Mouse (Mus musculus): ENCODE data around the gene Cdh24. TPM values are rescaled to one million over a fixed set of nuclear protein-coding genes. Genes with fewer than 3 reads are reported as not detected.
A peak's percentile ranks its signal among the peaks of the same experiment; 100 is the strongest.

Gene Cdh24
- total RNA-seq (2018; cell fraction: chromatin; rRNA removed): 1 to 10 TPM in 24 of 26 experiments, under 1 TPM in 2; 0.59 to 4.1 (median 2.1) TPM
- under 1 TPM in 20 of 26 experiments, not detected in 6; 0.03 to 0.22 (median 0.09) TPM for total RNA-seq (2018; cell fraction: cytosol; rRNA removed)
- total RNA-seq (2018; cell fraction: nucleus; rRNA removed): 1 to 10 TPM; 1.1 to 3.0 (median 1.8) TPM
- polyA plus RNA-seq (2018): 0.06 to 0.11 TPM in 2 of 3 replicates, not detected in the other

- Histone ChIP-seq H3K27ac (no peak within 1 kb of the TSS), H3K4me3 (ENCODE audit: inconsistent target) (peak within 1 kb of the TSS; percentile 21), H3K79me2 (ENCODE audit: inconsistent target) (no peaks in the 10 kb centered on the region), H3K36me3 (ENCODE audit: inconsistent target) (peaks cover 38% of the 10 kb centered on the region)
- WGBS (ENCODE audit: missing documents): 1% methylated on average over 33 of the region's 52 CpGs
Measured at GRCm38 (mm10) chr14:54641305-54641969, at the start of gene Cdh24. Cdh24 (minus strand) TSS chr14:54641364.

- Histone ChIP-seq H3K4me3 (ENCODE audit: inconsistent target) (peak overlapping the region; percentile 94), H3K36me3 (ENCODE audit: inconsistent target) (peaks cover 31% of the 10 kb centered on the region; the same call in 1 of the 2 replicates), H3K27ac (peak overlapping the region; percentile 83), H3K79me2 (ENCODE audit: inconsistent target) (peaks cover 79% of the 10 kb centered on the region)
- 2% methylated on average over 8 of the region's 8 CpGs for WGBS (ENCODE audit: missing documents)
Measured at GRCm38 (mm10) chr14:54687251-54687650, 46.1 kb upstream of the Cdh24 start.

- H3K79me2 ChIP-seq (ENCODE audit: inconsistent target): peaks cover 85% of the 10 kb centered on the region
- H3K4me3 ChIP-seq (ENCODE audit: inconsistent target): peak within 1 kb of the TSS; percentile 94
- H3K27ac ChIP-seq: peak within 1 kb of the TSS; percentile 83
- under 1% methylated on average over 41 of the region's 44 CpGs for WGBS (ENCODE audit: missing documents)
- peaks cover 31% of the 10 kb centered on the region; the same call in 1 of the 2 replicates for H3K36me3 ChIP-seq (ENCODE audit: inconsistent target)
Measured at GRCm38 (mm10) chr14:54686522-54687143, 45.5 kb upstream of the Cdh24 start, which contains the start of gene Acin1. Acin1 (minus strand) TSS chr14:54686931.

- H3K36me3 ChIP-seq (ENCODE audit: inconsistent target): peaks cover 31% of the 10 kb centered on the region; the same call in 1 of the 2 replicates
- peak within 1 kb of the TSS; percentile 94 for H3K4me3 ChIP-seq (ENCODE audit: inconsistent target)
- WGBS (ENCODE audit: missing documents): 2% methylated on average over 32 of the region's 41 CpGs
- H3K27ac ChIP-seq: peak within 1 kb of the TSS; percentile 83
- H3K79me2 ChIP-seq (ENCODE audit: inconsistent target): peaks cover 90% of the 10 kb centered on the region
Measured at GRCm38 (mm10) chr14:54686063-54686521, 44.9 kb upstream of the Cdh24 start, which contains the start of gene 1700123O20Rik. 1700123O20Rik (plus strand) TSS chr14:54686216.

GRCm38 (mm10) chr14:54685471-54685870, 44.3 kb upstream of the Cdh24 start:
- H3K27ac ChIP-seq: peak overlapping the region; percentile 83; the same call in 1 of the 2 replicates
- H3K36me3 ChIP-seq (ENCODE audit: inconsistent target): peaks cover 26% of the 10 kb centered on the region; the same call in 1 of the 2 replicates
- H3K4me3 ChIP-seq (ENCODE audit: inconsistent target): peak overlapping the region; percentile 94
- H3K79me2 ChIP-seq (ENCODE audit: inconsistent target): peaks cover 91% of the 10 kb centered on the region
- 0% methylated on average over 8 of the region's 8 CpGs for WGBS (ENCODE audit: missing documents)

GRCm38 (mm10) chr14:54682396-54682795, 41.2 kb upstream of the Cdh24 start:
- H3K36me3 ChIP-seq (ENCODE audit: inconsistent target): peaks cover 40% of the 10 kb centered on the region
- peaks cover 91% of the 10 kb centered on the region for H3K79me2 ChIP-seq (ENCODE audit: inconsistent target)
- no peak overlapping the region for H3K27ac ChIP-seq
- H3K4me3 ChIP-seq (ENCODE audit: inconsistent target): no peak overlapping the region
- 98% methylated on average over 3 of the region's 3 CpGs for WGBS (ENCODE audit: missing documents)

GRCm38 (mm10) chr14:54678657-54679304, 37.6 kb upstream of the Cdh24 start:
- Histone ChIP-seq H3K27ac (no peak overlapping the region), H3K36me3 (ENCODE audit: inconsistent target) (peaks cover 71% of the 10 kb centered on the region), H3K4me3 (ENCODE audit: inconsistent target) (no peak overlapping the region), H3K79me2 (ENCODE audit: inconsistent target) (peaks cover 72% of the 10 kb centered on the region)
- 96% methylated on average over 16 of the region's 16 CpGs for WGBS (ENCODE audit: missing documents)

GRCm38 (mm10) chr14:54676290-54676689, 35.1 kb upstream of the Cdh24 start:
- Histone ChIP-seq H3K36me3 (ENCODE audit: inconsistent target) (peaks cover 68% of the 10 kb centered on the region), H3K79me2 (ENCODE audit: inconsistent target) (peaks cover 71% of the 10 kb centered on the region), H3K27ac (no peak overlapping the region), H3K4me3 (ENCODE audit: inconsistent target) (no peak overlapping the region)
- WGBS (ENCODE audit: missing documents): 96% methylated on average over 5 of the region's 5 CpGs

- H3K36me3 ChIP-seq (ENCODE audit: inconsistent target): peaks cover 60% of the 10 kb centered on the region
- H3K27ac ChIP-seq: no peak overlapping the region
- 35% methylated on average over 2 of the region's 2 CpGs for WGBS (ENCODE audit: missing documents)
- H3K4me3 ChIP-seq (ENCODE audit: inconsistent target): no peak overlapping the region
- H3K79me2 ChIP-seq (ENCODE audit: inconsistent target): peaks cover 70% of the 10 kb centered on the region; the same call in 1 of the 2 replicates
Measured at GRCm38 (mm10) chr14:54674317-54674716, 33.2 kb upstream of the Cdh24 start.

GRCm38 (mm10) chr14:54669381-54669780, 28.2 kb upstream of the Cdh24 start:
- H3K79me2 ChIP-seq (ENCODE audit: inconsistent target): peaks cover 63% of the 10 kb centered on the region; the same call in 1 of the 2 replicates
- WGBS (ENCODE audit: missing documents): 65% methylated on average over 4 of the region's 4 CpGs
- H3K4me3 ChIP-seq (ENCODE audit: inconsistent target): no peak overlapping the region
- H3K27ac ChIP-seq: no peak overlapping the region
- H3K36me3 ChIP-seq (ENCODE audit: inconsistent target): peaks cover 50% of the 10 kb centered on the region

GRCm38 (mm10) chr14:54664477-54665222, 23.5 kb upstream of the Cdh24 start:
- Histone ChIP-seq H3K36me3 (ENCODE audit: inconsistent target) (peaks cover 82% of the 10 kb centered on the region), H3K79me2 (ENCODE audit: inconsistent target) (peaks cover 18% of the 10 kb centered on the region; the same call in 1 of the 2 replicates), H3K4me3 (ENCODE audit: inconsistent target) (no peak overlapping the region), H3K27ac (no peak overlapping the region)
- 94% methylated on average over 10 of the region's 10 CpGs for WGBS (ENCODE audit: missing documents)

GRCm38 (mm10) chr14:54660009-54660408, 18.8 kb upstream of the Cdh24 start:
- no peak overlapping the region for H3K27ac ChIP-seq
- 96% methylated on average over 2 of the region's 2 CpGs for WGBS (ENCODE audit: missing documents)
- peaks cover 94% of the 10 kb centered on the region for H3K36me3 ChIP-seq (ENCODE audit: inconsistent target)
- H3K79me2 ChIP-seq (ENCODE audit: inconsistent target): no peaks in the 10 kb centered on the region; the same call in 1 of the 2 replicates
- H3K4me3 ChIP-seq (ENCODE audit: inconsistent target): no peak overlapping the region

- H3K4me3 ChIP-seq (ENCODE audit: inconsistent target): peak overlapping the region; percentile 93
- H3K27ac ChIP-seq: peak overlapping the region; percentile 72
- H3K36me3 ChIP-seq (ENCODE audit: inconsistent target): peaks cover 55% of the 10 kb centered on the region
- WGBS (ENCODE audit: missing documents): 1% methylated on average over 12 of the region's 12 CpGs
- peaks cover 45% of the 10 kb centered on the region for H3K79me2 ChIP-seq (ENCODE audit: inconsistent target)
Measured at GRCm38 (mm10) chr14:54653496-54653895, 12.3 kb upstream of the Cdh24 start.
